Mouse (Mus musculus) hindbrain, embryonic 14.5 days (tissue): ENCODE results near the gene Olfr1303. TPM values are rescaled to one million over a fixed set of nuclear protein-coding genes. Genes with fewer than 3 reads are reported as not detected.

ENCODE experiments used
- ATAC-seq: fragments of 200-750 bp; cut with Nextera tagmentation; 2 replicates; pipeline ENCODE4 v1.8.0; 2017; ENCODE audit warnings: moderate number of reproducible peaks, mild to moderate bottlenecking, moderate TSS enrichment, moderate library complexity; ENCODE audit not compliant: low FRiP score
- DNase-seq: peaks from one replicate; pipeline ENCODE4 v3.0.0-alpha.2; 2015; ENCODE audit warnings: low spot score
- H3K27ac ChIP-seq: fragments of 300-500 bp; sonication (generic); 2 replicates; pipeline ENCODE4 v1.5.1; 2014; ENCODE audit warnings: mild to moderate bottlenecking, moderate library complexity
- H3K27me3 ChIP-seq: fragments of 300-500 bp; sonication (generic); 2 replicates; pipeline ENCODE4 v1.6.1; 2014; ENCODE audit warnings: mild to moderate bottlenecking, low read length, mixed read lengths; ENCODE audit not compliant: control insufficient read depth, insufficient read depth
- H3K36me3 ChIP-seq: fragments of 300-500 bp; sonication (generic); replicated peaks from 2 replicates; pipeline ENCODE4 v1.6.1; 2014; ENCODE audit not compliant: control insufficient read depth, insufficient read depth
- H3K4me1 ChIP-seq: fragments of 300-500 bp; sonication (generic); replicated peaks from 2 replicates; pipeline ENCODE4 v1.6.1; 2014; ENCODE audit warnings: antibody characterized with exemption, low read length, mixed read lengths; ENCODE audit not compliant: control insufficient read depth, insufficient read depth
- H3K4me2 ChIP-seq: fragments of 300-500 bp; sonication (generic); replicated peaks from 2 replicates; pipeline ENCODE4 v1.6.1; 2014; ENCODE audit warnings: mild to moderate bottlenecking, moderate library complexity
- H3K4me3 ChIP-seq: fragments of 300-500 bp; sonication (generic); replicated peaks from 2 replicates; pipeline ENCODE4 v1.5.1; 2014; ENCODE audit warnings: mild to moderate bottlenecking, low read length
- H3K9ac ChIP-seq: fragments of 300-500 bp; sonication (generic); 2 replicates; pipeline ENCODE4 v1.6.1; 2014
- H3K9me3 ChIP-seq: fragments of 300-500 bp; sonication (generic); 2 replicates; pipeline ENCODE4 v1.6.1; 2016; ENCODE audit warnings: low read length; ENCODE audit not compliant: control insufficient read depth
- WGBS: fragments of 180-500 bp; shearing (Covaris S2); extraction: QIAGEN DNeasy Blood & Tissue Kit; methylation state at CpG from one replicate; pipeline ENCODE4 v1.1.7; 2014; 5-methylcytosine and 5-hydroxymethylcytosine counted together
- polyA plus RNA-seq: library from polyadenylated mRNA; unstranded; fragments of >200 nt; fragmentation: Nextera tagmentation; extraction: Ambion mirVana; gene quantifications from 2 replicates; pipeline ENCODE4 v1.2.1, GENCODE M21; 2014

Olfr1303 gene
- not detected in 2 replicates for polyA plus RNA-seq

- ATAC-seq = no peak
- Histone ChIP-seq H3K27me3 (no peaks in the 10 kb centered on the region), H3K9me3 (no peaks in the 10 kb centered on the region), H3K36me3 (no peaks in the 10 kb centered on the region), H3K27ac (no peak within 1 kb of the TSS), H3K4me3 (no peak within 1 kb of the TSS), H3K9ac (no peak within 1 kb of the TSS), H3K4me2 (no peak within 1 kb of the TSS), H3K4me1 (no peaks in the 10 kb centered on the region)
- no peak for DNase-seq
- WGBS = 92% methylated on average over 2 of the region's 2 CpGs
Measured at GRCm38 (mm10) chr2:111820240-111820639, at the start of gene Olfr1303. Olfr1303 (minus strand) TSS chr2:111820340.

- Histone ChIP-seq H3K27ac (no peak overlapping the region), H3K4me3 (no peak overlapping the region), H3K27me3 (no peaks in the 10 kb centered on the region), H3K9ac (no peak overlapping the region), H3K4me1 (no peaks in the 10 kb centered on the region), H3K36me3 (no peaks in the 10 kb centered on the region), H3K9me3 (no peaks in the 10 kb centered on the region), H3K4me2 (no peak overlapping the region)
- ATAC-seq (no peak), DNase-seq (no peak)
Measured at GRCm38 (mm10) chr2:111812936-111813335, 7.2 kb downstream of the Olfr1303 start.

DNA sequence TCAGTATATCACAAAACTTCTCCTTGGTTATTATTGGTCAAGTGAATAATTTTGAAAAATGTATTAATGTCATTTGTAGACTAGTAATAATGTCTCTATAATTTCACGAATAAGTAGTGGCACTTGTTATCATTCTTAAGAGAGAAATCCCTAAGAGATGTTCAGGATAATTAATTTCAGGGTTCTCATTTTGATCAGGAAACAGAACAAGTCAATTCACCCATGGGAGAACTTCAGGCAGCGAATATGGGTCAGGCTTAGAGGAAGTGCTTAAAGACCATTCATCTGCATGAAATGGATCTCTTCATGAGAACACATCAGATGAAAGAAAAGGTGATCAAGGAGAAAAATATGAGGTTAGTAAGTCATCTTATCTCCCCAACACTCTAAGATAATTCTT lies 43.0 kb downstream of the Olfr1303 start, which contains the start of gene Olfr1302:
Gene Olfr1302 (plus strand): TSS at position 301 of the 400 bp plus-strand sequence.
- Histone ChIP-seq H3K27me3 (no peaks in the 10 kb centered on the region), H3K9ac (no peak within 1 kb of the TSS), H3K9me3 (no peaks in the 10 kb centered on the region), H3K4me2 (no peak within 1 kb of the TSS), H3K4me1 (no peaks in the 10 kb centered on the region), H3K36me3 (no peaks in the 10 kb centered on the region), H3K4me3 (no peak within 1 kb of the TSS), H3K27ac (no peak within 1 kb of the TSS)
- WGBS = 78% methylated on average over 2 of the region's 2 CpGs
- DNase-seq = no peak
- ATAC-seq = no peak

Other genes starting within 250 kb of the Olfr1303 start
- not detected in 2 replicates for gene Olfr1297, start 193.8 kb downstream of the Olfr1303 start, polyA plus RNA-seq
- gene Olfr1298, start 171.1 kb downstream of the Olfr1303 start, polyA plus RNA-seq = not detected in 2 replicates
- gene Olfr1299, start 158.9 kb downstream of the Olfr1303 start, polyA plus RNA-seq = not detected in 2 replicates
- gene Olfr1301, start 69.3 kb downstream of the Olfr1303 start, polyA plus RNA-seq = not detected in 2 replicates
- gene Olfr1302, start 42.9 kb downstream of the Olfr1303 start, polyA plus RNA-seq = not detected in 2 replicates
- not detected in 2 replicates for gene Olfr1305, start 56.8 kb upstream of the Olfr1303 start, polyA plus RNA-seq
- not detected in 2 replicates for gene Olfr1306, start 95.9 kb upstream of the Olfr1303 start, polyA plus RNA-seq
- not detected in 2 replicates for gene Olfr1307, start 129.1 kb upstream of the Olfr1303 start, polyA plus RNA-seq
- not detected in 2 replicates for gene Olfr1308, start 144.6 kb upstream of the Olfr1303 start, polyA plus RNA-seq
- not detected in 2 replicates for gene Olfr1309, start 169.9 kb upstream of the Olfr1303 start, polyA plus RNA-seq
- gene Olfr1310, start 192.4 kb upstream of the Olfr1303 start, polyA plus RNA-seq = not detected in 2 replicates
- gene Olfr1311, start 204.1 kb upstream of the Olfr1303 start, polyA plus RNA-seq = not detected in 2 replicates
- not detected in 2 replicates for gene Olfr1312, start 229.9 kb upstream of the Olfr1303 start, polyA plus RNA-seq